Comparison of ENCODE assay signal across 8 mouse cellular contexts in the genomic region with DNA sequence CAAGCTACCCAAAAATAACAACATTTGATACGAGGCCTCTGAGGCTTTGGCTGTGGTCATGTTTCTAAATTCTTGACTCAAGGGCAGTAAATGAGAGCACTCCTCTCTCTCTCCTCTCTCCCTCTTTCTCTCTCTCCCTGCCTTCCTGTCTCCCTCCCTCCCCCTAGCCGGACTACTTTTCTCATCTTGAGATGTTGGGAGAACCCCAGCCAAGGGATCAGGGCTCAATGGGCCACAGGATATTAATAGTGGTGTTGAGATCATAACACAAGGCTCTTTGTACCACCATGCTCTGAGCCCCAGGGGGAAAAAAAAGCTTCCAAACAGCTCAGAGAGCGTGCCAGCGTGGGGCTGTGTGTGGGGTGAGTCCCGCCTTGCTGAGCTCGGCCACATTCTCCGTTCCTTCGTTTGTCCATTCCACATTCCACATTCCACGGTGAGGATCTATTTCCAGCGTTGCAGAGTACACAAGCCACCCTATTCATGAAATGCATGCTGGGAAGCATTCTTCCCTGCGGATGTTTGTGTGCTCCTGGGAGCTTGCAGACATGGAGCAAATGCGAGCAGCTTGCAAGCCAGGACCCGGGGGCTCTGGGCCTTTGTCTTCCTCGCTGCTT. TPM values are rescaled to one million over a fixed set of nuclear protein-coding genes. Genes with fewer than 3 reads are reported as not detected.
DNase-seq lines count a peak whose midpoint lies in the region; ATAC-seq and TF ChIP-seq lines count a peak whose summit lies in the region.

No protein-coding gene starts in this region.

- H3K79me2 ChIP-seq in myocyte (ENCODE audit: control insufficient read depth, insufficient read depth): no peaks in the 10 kb centered on the region

- no peaks in the 10 kb centered on the region for H3K27me3 ChIP-seq in hindbrain, embryonic 13.5 days
- no peaks in the 10 kb centered on the region for H3K27me3 ChIP-seq in myocyte (ENCODE audit: control insufficient read depth, insufficient read depth, insufficient read length)

- peak; percentile 78 for ATAC-seq in hindbrain, embryonic 13.5 days (ENCODE audit: low FRiP score)

- H3ac ChIP-seq in myocyte (ENCODE audit: control insufficient read depth, insufficient read length): no peak overlapping the region

- H3K9ac ChIP-seq in hindbrain, embryonic 13.5 days: peak overlapping the region; percentile 61

- peak overlapping the region; percentile 23 for H3K4me2 ChIP-seq in hindbrain, embryonic 13.5 days
- peak overlapping the region; percentile 91 for H3K4me2 ChIP-seq in myocyte (ENCODE audit: low read depth)

- peak overlapping the region; percentile 78 for H3K27ac ChIP-seq in hindbrain, embryonic 13.5 days

- no peaks in the 10 kb centered on the region for H3K36me3 ChIP-seq in hindbrain, embryonic 13.5 days
- H3K36me3 ChIP-seq in myocyte (ENCODE audit: control insufficient read depth, insufficient read depth): no peaks in the 10 kb centered on the region

- no peak for TF ChIP-seq POLR2A in brain, embryonic 14.5 days (IDR thresholded peaks at IDR 0.05; ENCODE audit: borderline replicate concordance, extremely low read depth, insufficient read depth, insufficient read length, poor library complexity, severe bottlenecking)
- TF ChIP-seq POLR2A in myocyte (IDR thresholded peaks at IDR 0.05; ENCODE audit: insufficient read length, low read depth): no peak

- 8% methylated on average over 14 of the region's 14 CpGs for WGBS in hindbrain, embryonic 13.5 days

- no peak for TF ChIP-seq CTCF in brain, embryonic 14.5 days (IDR thresholded peaks at IDR 0.05; ENCODE audit: borderline replicate concordance, extremely low read depth, insufficient read depth, insufficient read length)

- peaks cover 48% of the 10 kb centered on the region for H3K4me1 ChIP-seq in hindbrain, embryonic 13.5 days (replicated peaks)

- intact Hi-C loops in left cerebral cortex, postnatal 36 days (cut with DNase I): no loop called here

- no peaks in the 10 kb centered on the region for H3K9me3 ChIP-seq in hindbrain, embryonic 13.5 days

- no peak overlapping the region for H3K4me3 ChIP-seq in hindbrain, embryonic 13.5 days
- H3K4me3 ChIP-seq in myocyte: no peak overlapping the region

- DNase-seq in adrenal gland, postnatal 10 days: peak; percentile 44
- DNase-seq in adrenal gland, postnatal 36 days: no peak
- DNase-seq in brain, embryonic 14.5 days (ENCODE audit: low read depth): peak; percentile 94
- DNase-seq in frontal cortex, postnatal 36 days (ENCODE audit: low spot score in 2 of 2): peak; percentile 43 to 56
- peak; percentile 44 to 59 for DNase-seq in left cerebral cortex, postnatal 36 days (ENCODE audit: low spot score in 2 of 2)
- no peak for DNase-seq in B cell, adult 2 months

TF ChIP-seq in myocyte, 11 proteins besides CTCF, POLR2A, EP300 and RAD21:
- TF ChIP-seq E2F4 (IDR thresholded peaks at IDR 0.05; ENCODE audit: insufficient read depth) (no peak), POLR2AphosphoS2 (IDR thresholded peaks at IDR 0.05; ENCODE audit: insufficient read length, low read depth) (no peak), MYOG (IDR thresholded peaks at IDR 0.05; ENCODE audit: control insufficient read depth in 1 of 3, insufficient read depth in 1 of 3, insufficient read length in 2 of 3, low read depth in 2 of 3) (peak in 1 of 3 experiments; percentile 66), USF1 (IDR thresholded peaks at IDR 0.05; ENCODE audit: low read depth) (no peak), SRF (IDR thresholded peaks at IDR 0.05; ENCODE audit: control insufficient read depth, insufficient read length, low read depth) (no peak)

RNA-seq across cellular contexts. Expression of gene Irf2bp2, which starts 27.2 kb away (rescaled TPM):
- 100 to 1,000 TPM in 1 of 2 experiments, 10 to 100 TPM in 1; 91.0 to 110 TPM for total RNA-seq in adrenal gland, postnatal 10 days (2021)
- total RNA-seq in adrenal gland, postnatal 36 days (2021): 100 to 1,000 TPM in 1 of 2 experiments, 10 to 100 TPM in 1; 89.7 to 114 TPM
- polyA plus RNA-seq in brain, embryonic 14.5 days (2012; rRNA removed): 37.3 and 39.6 TPM in 2 replicates
- 9.0 TPM in 2 replicates for polyA plus RNA-seq in hindbrain, embryonic 13.5 days (2015; fragmentation: Nextera tagmentation; extraction: Ambion mirVana)
- total RNA-seq in left cerebral cortex, postnatal 36 days (2021): 10 to 100 TPM; 54.3 to 63.3 TPM
- polyA plus RNA-seq in myocyte (2012; fragmentation: generic; extraction: Trizol): 16.8 TPM

Comparison
In these comparisons a context has a peak if more than half of its experiments do, and no peak if none do; other contexts are left out.
1. DNase-seq: peak in adrenal gland, postnatal 10 days (single experiment), brain, embryonic 14.5 days (single experiment), frontal cortex, postnatal 36 days (2 of 2) and left cerebral cortex, postnatal 36 days (2 of 2); none in adrenal gland, postnatal 36 days (0 of 2) and B cell, adult 2 months (0 of 2).